Mouse (Mus musculus) neutrophil, adult 5-6 weeks (primary cell): ENCODE data around the gene Ppih. TPM values are rescaled to one million over a fixed set of nuclear protein-coding genes. Genes with fewer than 3 reads are reported as not detected.
"Not testable (repeated sequence)": the region's sequence is repeated elsewhere in the genome, so short reads cannot be mapped to it uniquely, and the experiment has no call there.

ENCODE experiments used
- ATAC-seq: fragments of 151-379, 151-347 bp; 2 replicates; pipeline ENCODE4 v1.8.0; 2017; ENCODE audit warnings: mild to moderate bottlenecking, moderate TSS enrichment; ENCODE audit not compliant: insufficient number of reproducible peaks, poor library complexity, low FRiP score, severe bottlenecking; ENCODE audit errors: extremely low read depth
- total RNA-seq: library from RNA; stranded (forward); fragments of 200-1000 nt; gene quantifications from 2 replicates; pipeline ENCODE4 v1.2.3, GENCODE M21; 2017

The Ppih gene
- total RNA-seq, 1 experiment from 2014 or later: 27.5 TPM

DNA sequence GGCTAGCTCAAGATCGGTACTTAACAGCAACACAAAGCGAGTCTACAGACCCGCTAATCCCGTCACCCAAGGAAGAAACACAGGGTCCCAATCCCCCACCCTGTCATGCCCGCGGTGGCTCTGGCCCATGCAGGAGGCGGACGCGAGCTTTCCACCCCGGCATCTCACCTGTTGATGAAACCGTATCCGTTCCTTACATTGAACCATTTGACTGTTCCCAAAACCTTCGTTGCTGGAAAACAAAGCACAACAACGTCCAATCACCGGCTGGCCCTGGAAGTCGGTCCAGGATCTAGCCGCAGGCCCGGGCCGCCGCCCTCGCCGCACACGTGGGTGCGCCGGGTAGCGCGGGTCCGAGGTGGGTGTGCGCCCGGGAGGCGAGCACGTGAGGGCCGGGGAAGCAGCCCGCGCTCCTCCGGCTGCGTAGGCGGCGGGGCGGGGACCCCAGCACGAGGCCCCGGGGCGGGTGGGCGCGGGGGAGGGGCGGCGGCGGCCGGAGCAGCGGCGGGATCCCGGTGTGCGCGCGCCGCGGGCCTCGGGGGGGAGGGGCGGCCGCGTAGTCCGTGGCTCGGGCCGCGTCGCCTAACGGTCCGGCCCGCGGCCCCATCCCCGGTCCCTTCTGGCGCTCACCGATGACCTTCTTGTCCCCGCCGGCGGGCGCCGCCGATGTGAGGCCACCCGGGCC is 26.6 kb downstream of the Ppih start:
- ATAC-seq: no peak

DNA sequence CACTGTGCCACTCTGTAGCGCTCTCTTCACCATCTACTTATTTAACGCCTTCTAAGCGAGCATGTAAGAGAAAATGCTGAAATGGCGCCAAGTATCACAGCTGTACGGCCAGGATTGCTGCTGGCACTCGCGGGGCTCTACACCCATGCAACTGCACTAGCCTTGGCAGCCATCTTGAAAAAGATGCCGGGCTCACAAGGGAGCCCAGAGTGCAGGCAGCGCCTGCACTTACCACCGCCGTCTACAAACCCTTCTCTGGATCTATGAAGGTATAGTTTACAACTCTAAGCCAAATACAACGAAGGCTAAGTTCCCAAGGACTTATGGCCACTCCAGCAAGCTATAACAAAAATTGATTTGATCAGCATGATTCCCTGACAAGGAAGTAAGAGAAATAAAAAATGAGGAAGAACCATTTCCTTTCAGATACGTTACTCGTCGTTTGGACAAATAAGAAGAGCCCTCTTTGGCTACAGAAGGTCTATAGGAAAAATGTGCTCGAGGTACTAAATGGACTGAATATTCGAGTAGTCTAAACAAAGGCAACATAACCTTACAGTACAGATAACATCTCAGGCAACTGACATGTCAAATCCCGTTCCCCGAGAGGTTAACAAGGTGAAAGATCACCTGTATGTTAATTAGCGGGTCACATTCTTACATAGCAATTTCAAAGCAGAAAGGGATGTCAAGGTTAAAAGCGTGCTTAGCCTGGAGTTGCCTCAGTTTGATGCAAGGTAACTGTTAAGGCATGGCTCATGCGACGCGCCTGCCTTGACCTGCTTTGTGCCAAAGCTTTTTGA is 27.4 kb downstream of the Ppih start:
- ATAC-seq: no peak

DNA sequence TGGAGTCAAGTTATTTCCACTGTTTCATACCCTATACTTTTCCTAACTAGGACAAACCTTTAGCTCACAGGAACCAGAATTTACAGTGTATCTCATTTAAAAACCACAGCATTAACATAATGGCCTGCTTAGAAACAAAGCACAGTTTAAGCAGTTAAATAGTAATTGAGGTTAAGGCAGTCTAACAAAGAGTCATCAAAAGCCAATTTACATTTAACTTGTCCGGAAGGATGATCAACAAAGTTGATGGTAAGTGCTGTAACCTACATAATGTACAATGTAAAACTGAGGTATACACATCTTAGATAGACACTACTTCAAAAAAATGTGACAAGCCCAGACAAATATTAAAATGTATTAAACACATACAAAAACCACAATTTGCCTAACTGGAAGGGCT is 28.4 kb downstream of the Ppih start:
- ATAC-seq: no peak

DNA sequence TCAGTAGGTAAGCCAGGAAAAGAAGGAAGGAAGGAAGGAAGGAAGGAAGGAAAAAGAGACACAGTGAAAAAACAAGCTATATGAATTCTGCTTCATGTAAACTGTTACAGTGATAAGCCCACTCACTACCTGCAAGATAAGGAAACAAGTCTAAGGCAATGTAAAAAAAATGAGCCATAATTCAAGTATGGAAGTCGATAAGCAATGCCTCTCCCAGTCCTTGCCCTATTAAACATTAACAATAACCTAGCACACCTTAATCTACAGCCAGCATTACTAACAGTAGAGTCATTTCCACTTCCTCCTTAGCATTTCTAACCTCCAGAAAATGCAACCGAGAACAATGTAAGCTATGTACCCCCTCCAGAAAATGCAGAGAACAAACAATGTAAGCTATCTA is 35.0 kb downstream of the Ppih start:
- ATAC-seq: no peak

DNA sequence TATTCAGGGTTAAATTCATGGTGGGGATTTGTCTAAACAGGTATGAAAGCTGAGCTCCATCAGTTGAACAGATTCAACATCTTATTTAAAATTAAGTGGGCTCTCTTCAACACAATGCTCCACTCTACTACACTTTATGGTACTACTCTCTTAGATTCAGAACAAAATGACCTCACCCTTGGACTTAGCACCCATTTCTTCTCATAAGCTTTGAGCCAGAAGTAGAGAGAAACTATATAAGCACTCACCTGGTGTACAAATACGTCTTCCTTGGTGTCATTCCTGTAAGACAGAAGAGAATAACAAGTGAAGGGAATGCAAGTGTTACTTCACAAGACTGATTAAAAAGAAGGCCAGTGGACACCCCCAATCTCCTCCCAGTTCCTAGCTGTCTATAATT is 35.5 kb downstream of the Ppih start:
- ATAC-seq: no peak

DNA sequence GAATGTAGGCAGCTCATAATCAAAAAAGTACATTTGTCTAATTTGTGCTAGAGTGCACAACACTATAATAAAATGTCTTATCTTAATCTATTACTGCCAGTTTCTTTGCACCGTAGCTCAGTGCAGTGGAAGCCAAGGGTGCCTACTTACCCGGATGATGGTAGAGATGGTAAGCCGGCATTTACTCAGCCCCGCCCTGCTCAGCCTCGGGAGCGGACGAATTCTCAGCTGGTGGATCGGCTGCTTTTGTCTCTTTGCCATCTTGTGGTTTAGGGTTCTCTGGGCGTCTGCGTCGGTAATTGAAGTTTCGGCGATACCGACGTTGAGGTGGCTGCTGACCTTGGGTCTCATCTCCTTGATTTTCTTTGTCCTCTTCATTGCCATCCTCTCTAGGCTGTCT is 41.6 kb downstream of the Ppih start:
- ATAC-seq: not testable (repeated sequence)

DNA sequence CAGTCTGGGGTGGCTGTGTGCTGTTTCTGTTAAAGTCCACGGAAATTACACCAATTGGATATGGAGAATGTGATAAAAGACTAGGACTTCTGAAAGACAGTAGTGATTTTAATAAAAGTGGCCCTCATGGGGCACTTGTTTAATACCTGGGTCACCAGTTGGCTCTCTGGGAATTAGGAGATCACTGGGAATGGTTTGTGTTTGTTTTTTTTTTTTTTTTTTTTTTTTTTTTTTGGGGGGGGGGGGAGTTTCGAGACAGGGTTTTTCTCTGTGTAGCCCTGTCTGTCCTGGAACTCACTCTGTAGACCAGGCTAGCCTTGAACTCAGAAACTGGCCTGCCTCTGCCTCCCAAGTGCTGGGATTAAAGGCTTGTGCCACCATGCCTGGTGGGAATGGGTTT is 44.6 kb downstream of the Ppih start:
- no peak for ATAC-seq

DNA sequence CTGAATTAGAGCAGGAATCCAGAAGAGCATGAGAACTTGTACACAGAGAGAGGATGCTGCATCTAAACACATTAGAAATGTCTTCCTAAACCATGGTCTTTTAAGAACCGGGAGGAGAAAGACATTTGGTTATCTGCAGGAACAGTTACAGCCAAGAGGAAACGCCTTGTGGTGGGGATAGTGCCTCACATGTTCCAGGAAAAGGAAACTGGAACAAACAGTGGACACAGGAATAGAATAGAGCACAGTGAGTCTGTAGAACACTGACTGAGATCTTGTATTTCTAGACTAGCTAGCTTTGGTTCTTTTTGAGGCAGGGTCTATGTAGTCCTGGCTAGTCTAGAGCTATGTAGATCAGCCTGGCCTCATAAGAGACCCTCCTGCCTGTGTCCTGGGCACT is 45.1 kb downstream of the Ppih start:
- ATAC-seq: no peak

DNA sequence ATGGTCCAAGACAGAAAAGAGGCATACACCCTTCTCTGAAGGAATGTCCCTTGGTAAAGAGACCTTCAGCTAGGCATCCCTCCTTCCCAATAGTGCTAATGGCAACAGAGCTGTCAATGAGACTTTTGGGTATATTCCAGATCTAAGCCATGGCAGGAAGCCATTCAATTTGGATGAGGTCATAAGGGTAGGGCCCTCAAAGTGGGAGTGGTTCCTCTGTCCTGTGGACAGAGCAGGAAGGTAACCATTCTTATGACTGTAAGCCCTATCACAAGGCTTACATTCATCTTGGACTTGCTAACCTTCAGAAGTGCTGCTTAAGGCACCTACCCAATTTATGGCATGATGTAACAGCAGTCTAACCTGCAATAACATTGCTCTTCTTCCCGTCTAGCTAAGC is 45.7 kb downstream of the Ppih start:
- ATAC-seq: no peak

DNA sequence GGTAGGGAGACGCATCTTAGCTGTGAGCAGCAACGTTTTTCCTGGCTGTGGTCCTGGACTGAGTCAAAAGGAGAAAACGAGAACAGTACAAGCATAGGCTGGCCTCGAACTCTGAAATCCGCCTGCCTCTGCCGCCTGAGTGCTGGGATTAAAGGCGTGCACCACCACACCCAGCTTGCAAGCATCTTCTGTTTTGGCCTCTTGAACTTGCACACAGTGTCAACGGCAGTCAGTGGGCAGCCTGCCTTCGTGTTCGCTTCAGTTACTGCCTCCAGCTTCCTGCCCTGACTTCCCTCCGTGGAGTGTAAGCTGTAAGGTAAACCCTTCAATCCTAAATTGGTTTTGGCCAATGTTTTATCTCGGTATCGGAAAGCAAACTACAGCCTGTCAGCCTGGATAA is 53.7 kb downstream of the Ppih start:
- no peak for ATAC-seq

DNA sequence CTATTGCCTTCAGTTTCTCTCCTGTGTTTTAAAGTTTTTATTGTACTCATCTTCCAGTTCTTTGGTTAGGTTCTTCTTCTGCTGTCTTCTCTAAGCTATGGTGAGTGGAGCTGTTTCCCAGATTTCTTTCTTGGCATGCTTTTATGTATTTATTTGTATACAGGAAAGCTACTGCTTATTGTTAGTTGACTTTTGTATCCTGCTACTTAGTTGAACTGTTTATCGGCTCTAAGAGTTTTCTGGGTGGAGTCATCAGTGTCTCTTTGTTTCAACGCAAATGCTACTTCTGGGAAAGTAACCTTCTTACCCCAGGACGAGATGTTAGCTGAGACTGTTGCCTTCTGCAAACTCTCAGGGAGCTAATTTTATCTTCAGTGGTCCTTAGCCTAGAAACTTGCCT is 56.9 kb downstream of the Ppih start:
- no peak for ATAC-seq

DNA sequence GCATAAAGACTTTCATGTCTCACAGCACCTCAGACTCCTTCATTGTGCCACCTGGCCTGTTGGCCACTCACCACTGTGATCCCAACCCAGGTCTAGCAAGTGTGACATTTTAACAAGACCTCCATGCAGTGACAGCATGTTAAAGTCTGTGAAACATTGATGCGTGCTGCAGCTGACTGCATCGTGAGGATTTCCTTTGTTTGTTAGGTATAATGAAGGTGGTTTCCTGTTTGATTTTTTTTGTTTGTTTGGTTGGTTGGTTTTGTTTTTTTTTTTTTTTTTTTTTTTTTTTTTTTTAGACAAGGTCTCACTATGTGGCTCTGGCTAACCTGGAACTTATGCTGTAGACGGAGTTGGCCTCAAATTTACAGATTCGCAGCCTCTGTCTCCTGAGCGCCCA is 57.9 kb downstream of the Ppih start:
- ATAC-seq: no peak

DNA sequence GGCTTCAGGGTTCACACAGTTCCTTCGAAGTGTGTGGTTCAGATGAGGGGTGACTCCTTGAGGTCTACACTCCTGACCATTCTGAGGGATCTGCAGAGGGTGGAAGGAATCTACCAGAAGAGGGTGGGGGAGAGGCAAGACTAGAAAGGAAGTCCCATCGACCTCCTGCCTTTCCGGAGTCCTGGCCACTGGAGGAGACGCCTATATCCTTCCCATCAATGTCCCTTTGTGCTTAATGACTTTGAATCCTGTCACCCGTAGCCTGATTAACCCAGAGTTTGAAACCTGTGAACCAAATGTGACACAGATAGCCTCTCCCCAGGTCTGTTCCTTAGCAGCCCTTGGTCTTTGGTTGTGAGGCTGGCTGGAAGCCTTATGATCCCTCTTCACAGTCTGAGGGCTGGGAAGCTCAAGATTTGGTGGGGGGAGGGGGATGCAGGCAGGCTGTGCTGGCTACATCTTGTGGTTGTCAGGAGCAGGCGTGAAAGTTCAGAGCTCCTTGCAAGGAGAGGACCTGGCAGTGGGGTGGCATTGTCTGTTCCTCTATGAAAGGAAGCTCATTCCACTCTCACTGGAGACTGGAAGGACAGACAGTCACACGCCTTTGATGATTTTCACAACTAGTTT is 59.1 kb downstream of the Ppih start:
- ATAC-seq: no peak

DNA sequence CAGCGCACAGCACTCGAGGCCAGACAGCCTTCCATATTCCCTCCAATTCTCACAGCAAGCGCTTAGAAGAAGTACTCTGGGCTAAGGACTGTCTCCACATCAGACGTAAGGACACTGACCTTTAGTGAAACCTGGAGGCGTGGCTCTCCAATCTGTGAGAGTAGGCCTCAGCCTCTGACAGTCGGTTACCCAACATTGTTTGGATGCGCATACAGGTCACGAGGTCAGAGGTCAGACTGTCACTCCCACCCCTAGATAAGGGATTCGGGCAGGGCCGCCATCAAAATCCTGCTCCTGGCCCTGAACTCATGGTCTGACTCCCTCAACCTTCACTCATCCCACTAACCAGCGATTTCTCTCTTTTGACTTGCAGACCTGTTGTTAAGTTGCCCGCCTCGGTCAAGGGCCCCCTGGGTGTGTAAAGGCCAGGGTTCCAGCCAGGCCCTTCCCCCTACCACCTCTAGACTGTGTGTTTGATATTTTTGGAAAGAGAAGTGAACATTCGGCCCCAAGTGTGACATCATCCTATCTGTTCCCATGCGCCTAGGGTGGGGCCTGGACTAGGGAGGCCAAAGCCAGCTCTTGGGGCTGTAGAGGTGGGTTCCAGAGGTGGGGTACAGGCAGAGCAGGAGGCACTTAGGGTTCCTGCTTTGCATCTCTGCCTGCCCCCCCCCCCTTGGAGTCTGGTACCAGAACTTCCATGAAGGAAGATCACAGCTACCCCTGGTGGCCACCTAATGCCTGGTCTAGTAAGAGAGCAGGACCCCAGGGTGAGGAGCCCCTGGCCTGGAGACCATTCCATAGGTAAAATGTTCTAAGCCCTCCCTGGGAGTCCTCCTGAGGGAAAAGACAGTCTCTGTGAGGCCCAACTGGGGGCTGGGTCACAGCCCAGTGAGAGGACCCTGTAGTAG is 60.7 kb downstream of the Ppih start:
- no peak; the same call in 1 of the 2 replicates for ATAC-seq

DNA sequence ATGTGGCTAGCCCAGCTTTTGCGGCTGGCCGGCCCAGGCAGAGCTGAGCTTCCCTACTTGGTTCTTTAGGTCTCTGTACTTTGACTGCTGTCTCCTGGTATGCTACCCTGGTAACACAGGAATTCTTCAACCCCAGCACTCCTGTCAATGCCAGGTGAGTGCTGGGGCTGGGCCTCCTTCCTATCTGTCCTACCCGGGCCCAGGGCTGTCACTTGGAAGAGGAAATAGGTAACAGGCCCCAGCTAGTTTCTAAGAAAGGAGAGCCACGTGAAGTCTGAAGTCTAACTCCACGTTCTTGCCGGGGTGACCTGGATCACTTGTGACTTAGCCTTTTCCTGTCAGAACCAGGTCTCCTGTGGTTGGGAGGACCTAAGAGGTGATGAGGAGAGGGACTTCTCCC is 63.3 kb downstream of the Ppih start:
- no peak for ATAC-seq

DNA sequence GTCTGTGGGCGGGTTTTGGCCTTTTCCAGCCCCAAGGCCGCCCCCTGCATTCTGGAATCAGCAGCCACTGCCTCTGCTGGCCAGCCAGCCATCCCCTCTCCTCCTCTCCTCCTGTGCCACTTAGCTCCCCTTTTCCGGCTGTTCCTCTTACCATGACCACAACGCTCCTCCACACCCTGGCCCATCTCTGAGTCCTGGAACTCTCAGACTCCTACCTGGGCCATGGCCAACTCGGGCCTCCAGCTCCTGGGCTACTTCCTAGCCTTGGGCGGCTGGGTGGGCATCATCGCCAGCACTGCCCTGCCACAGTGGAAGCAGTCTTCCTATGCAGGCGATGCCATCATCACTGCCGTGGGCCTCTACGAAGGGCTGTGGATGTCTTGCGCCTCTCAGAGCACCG is 65.0 kb downstream of the Ppih start, which contains the start of gene Cldn19:
TSS of gene Cldn19 (plus strand) at position 64 of the 400 bp plus-strand sequence.
- no peak for ATAC-seq

DNA sequence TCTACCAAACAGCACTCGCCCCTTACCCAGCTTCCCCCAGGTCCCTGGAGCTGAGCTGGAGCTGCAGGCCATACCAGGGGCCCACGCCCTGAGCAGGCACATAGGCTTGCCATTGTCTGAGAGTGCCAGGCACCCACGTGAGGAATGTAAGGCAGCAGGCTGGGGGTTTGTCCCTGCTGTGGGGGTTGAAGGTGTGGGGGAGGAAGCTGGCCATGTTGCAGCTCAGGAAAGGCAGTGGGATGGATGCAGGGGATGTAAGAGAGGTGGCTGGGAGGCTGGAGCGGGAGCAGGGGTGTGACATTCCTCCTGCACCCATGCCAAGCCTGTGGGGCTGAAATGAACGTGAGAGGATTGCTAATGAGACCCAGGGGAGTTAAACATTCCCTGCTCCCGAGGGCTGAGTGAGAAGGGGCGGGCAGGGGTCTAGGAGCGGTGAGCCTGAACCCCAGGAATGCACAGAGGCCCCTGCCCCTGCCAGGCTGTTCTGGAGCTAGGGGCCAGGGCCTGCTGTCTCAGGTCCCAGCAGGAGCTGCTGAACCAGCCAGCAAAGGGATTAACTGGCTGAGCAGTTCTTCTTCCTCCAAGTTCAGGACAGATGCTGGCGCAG is 66.2 kb downstream of the Ppih start:
- ATAC-seq: no peak

DNA sequence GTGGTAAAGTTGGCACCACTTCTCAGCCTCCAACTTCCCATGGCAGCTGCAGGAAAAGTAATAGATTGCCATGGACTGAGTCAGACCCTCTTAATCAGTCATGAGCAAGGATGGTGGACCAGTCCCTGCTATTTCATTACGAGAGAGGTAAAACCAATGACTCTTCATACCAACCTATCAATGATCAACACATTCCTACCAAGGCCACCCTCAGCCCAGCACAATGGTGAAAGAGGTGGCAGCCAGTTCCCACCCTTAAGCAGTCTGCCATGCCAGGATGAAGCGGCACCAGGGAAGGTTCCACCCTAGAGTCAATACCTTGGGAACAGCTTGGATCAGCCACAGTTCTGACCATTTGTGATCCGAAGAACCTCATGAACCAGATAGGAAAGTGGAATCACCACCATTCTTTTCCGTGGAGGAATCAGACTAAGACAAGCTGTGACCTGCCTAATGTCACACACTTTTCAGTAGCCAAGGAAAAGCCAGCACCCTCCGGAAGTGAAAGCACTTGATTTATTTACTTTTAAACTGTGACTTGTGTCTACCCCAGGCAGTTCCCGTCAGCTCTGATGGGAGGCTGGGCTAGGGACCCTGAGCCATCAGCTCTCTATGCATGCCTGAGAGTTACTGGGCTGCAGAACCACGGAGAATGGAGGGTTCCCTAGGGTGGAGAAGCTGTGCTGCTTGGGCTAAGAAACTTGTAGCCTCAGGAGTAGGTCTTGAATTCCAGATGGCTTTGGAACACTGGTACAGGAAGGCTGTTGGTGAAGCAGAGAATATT is 68.1 kb downstream of the Ppih start:
- no peak for ATAC-seq
